Mouse (Mus musculus): ENCODE measurements around the gene Slamf7. TPM values are rescaled to one million over a fixed set of nuclear protein-coding genes. Genes with fewer than 3 reads are reported as not detected.

Slamf7 gene
- polyA plus RNA-seq, 1 experiment: 2.0 TPM

Other genes with a start within 250 kb of the Slamf7 start
- 80.1 and 86.0 TPM in 2 replicates for gene Usf1, start 241.7 kb downstream of the Slamf7 start, polyA plus RNA-seq (2012; rRNA removed)
- 77.2 and 98.1 TPM in 2 replicates for gene Tstd1, start 234.2 kb downstream of the Slamf7 start, polyA plus RNA-seq (2012; rRNA removed)
- gene F11r, start 215.5 kb downstream of the Slamf7 start, polyA plus RNA-seq (2012; rRNA removed): 160 and 191 TPM in 2 replicates
- 3.8 and 5.1 TPM in 2 replicates for gene Alyref2, start 149.6 kb downstream of the Slamf7 start, polyA plus RNA-seq (2012; rRNA removed)
- gene Itln1, start 117.7 kb downstream of the Slamf7 start, polyA plus RNA-seq (2012; rRNA removed): 2,801 and 3,610 TPM in 2 replicates
- 2.4 and 3.4 TPM in 2 replicates for gene Cd244a, start 93.8 kb downstream of the Slamf7 start, polyA plus RNA-seq (2012; rRNA removed)
- gene Ly9, start 45.6 kb downstream of the Slamf7 start, polyA plus RNA-seq (2012; rRNA removed): 2.9 and 3.6 TPM in 2 replicates
- gene Cd48, start 29.0 kb upstream of the Slamf7 start, polyA plus RNA-seq (2012; rRNA removed): 12.7 and 13.5 TPM in 2 replicates
- 0.62 and 0.81 TPM in 2 replicates for gene Slamf1, start 114.1 kb upstream of the Slamf7 start, polyA plus RNA-seq (2012; rRNA removed)
- 0.99 and 1.5 TPM in 2 replicates for gene Cd84, start 186.7 kb upstream of the Slamf7 start, polyA plus RNA-seq (2012; rRNA removed)
- 0.06 and 0.21 TPM in 2 replicates for gene Gm10521, start 242.6 kb upstream of the Slamf7 start, polyA plus RNA-seq (2012; rRNA removed)

Data from large intestine, adult 2 months (tissue).